Mouse (Mus musculus): ENCODE measurements around the gene Hp1bp3. TPM values are rescaled to one million over a fixed set of nuclear protein-coding genes. Genes with fewer than 3 reads are reported as not detected.

The Hp1bp3 gene
- total RNA-seq, 2 experiments from 2014 or later, result 158 to 161 TPM

DNA sequence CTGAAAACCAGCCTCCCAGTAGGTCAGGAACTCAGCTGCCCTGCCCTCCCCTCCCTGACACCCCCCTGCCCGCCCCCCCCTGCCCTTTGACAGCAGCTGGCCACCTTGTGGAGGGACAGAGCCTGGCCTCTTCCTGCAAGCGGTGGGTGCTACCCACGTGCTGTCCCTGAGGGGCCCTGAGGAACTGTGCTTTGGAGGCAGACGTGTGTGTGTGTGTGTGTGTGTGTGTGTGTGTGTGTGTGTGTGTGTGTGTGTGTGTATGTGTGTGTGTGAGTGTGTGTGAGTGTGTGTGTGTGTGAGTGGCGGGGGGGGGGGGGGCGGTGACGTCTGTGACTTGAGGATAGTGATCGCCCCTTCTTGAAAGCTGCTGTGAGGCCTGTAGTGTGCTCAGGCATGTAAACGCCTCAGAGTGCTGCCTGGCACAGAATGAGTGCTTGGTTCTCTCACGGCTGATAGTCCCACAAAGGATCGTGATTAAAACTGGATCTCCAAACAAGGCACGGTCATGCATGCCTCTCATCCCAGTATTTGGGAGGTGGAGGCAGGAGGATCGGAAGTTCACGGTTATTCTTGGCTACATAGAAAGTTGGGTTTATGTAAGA lies 78.0 kb downstream of the Hp1bp3 start:
- DNase-seq (ENCODE audit: low spot score in 2 of 2), result no peak

Other genes starting within 250 kb of the Hp1bp3 start
- 100 to 1,000 TPM; 161 to 164 TPM for gene Eif4g3, start 223.3 kb upstream of the Hp1bp3 start, total RNA-seq (2021)
- gene Sh2d5, start 34.1 kb downstream of the Hp1bp3 start, total RNA-seq (2021), result 10 to 100 TPM; 19.1 to 21.5 TPM
- gene Kif17, start 34.1 kb downstream of the Hp1bp3 start, total RNA-seq (2021), result 10 to 100 TPM; 12.5 to 12.7 TPM
- gene Ddost, start 88.4 kb downstream of the Hp1bp3 start, total RNA-seq (2021), result 100 to 1,000 TPM; 106 to 108 TPM
- gene Pink1, start 110.0 kb downstream of the Hp1bp3 start, total RNA-seq (2021), result 100 to 1,000 TPM; 128 to 131 TPM
- gene Cda, start 151.7 kb downstream of the Hp1bp3 start, total RNA-seq (2021), result 1 to 10 TPM; 2.1 to 2.3 TPM
- gene Fam43b, start 180.2 kb downstream of the Hp1bp3 start, total RNA-seq (2021), result 10 to 100 TPM; 29.3 to 33.8 TPM
- gene Mul1, start 218.4 kb downstream of the Hp1bp3 start, total RNA-seq (2021), result 10 to 100 TPM; 39.1 to 43.4 TPM
- 100 to 1,000 TPM; 161 to 168 TPM for gene Camk2n1, start 238.0 kb downstream of the Hp1bp3 start, total RNA-seq (2021)